Mouse (Mus musculus) embryonic facial prominence, embryonic 12.5 days (tissue): Measurements from ENCODE around the gene Pfn4. TPM values are rescaled to one million over a fixed set of nuclear protein-coding genes. Genes with fewer than 3 reads are reported as not detected.
"Not testable (repeated sequence)": the region's sequence is repeated elsewhere in the genome, so short reads cannot be mapped to it uniquely, and the experiment has no call there.

Experiments used
- ATAC-seq: fragments of 200-750 bp; cut with Nextera tagmentation; 2 replicates; pipeline ENCODE4 v1.8.0; 2017; ENCODE audit not compliant: insufficient number of reproducible peaks, insufficient read depth, low FRiP score, low TSS enrichment
- H3K27ac ChIP-seq: fragments of 300-500 bp; sonication (generic); 2 replicates; pipeline ENCODE4 v1.5.1; 2016; ENCODE audit warnings: mild to moderate bottlenecking
- H3K27me3 ChIP-seq: fragments of 300-500 bp; sonication (generic); 2 replicates; pipeline ENCODE4 v1.6.1; 2016; ENCODE audit warnings: mild to moderate bottlenecking, moderate library complexity
- H3K36me3 ChIP-seq: fragments of 300-500 bp; sonication (generic); 2 replicates; pipeline ENCODE4 v1.6.1; 2016; ENCODE audit warnings: mild to moderate bottlenecking
- H3K4me1 ChIP-seq: fragments of 300-500 bp; sonication (generic); 2 replicates; pipeline ENCODE4 v1.6.1; 2016
- H3K4me2 ChIP-seq: fragments of 300-500 bp; sonication (generic); replicated peaks from 2 replicates; pipeline ENCODE4 v1.6.1; 2016; ENCODE audit warnings: mild to moderate bottlenecking, moderate library complexity
- H3K4me3 ChIP-seq: fragments of 300-500 bp; sonication (generic); 2 replicates; pipeline ENCODE4 v1.5.1; 2016; ENCODE audit warnings: mild to moderate bottlenecking
- H3K9ac ChIP-seq: fragments of 300-500 bp; sonication (generic); 2 replicates; pipeline ENCODE4 v1.6.1; 2016; ENCODE audit warnings: mild to moderate bottlenecking, moderate library complexity
- H3K9me3 ChIP-seq: fragments of 300-500 bp; sonication (generic); 2 replicates; pipeline ENCODE4 v1.6.1; 2016; ENCODE audit warnings: mild to moderate bottlenecking, moderate library complexity
- WGBS: fragments of 180-500 bp; shearing (Covaris S2); methylation state at CpG from one replicate; pipeline ENCODE4 v1.1.7; 2016; 5-methylcytosine and 5-hydroxymethylcytosine counted together
- polyA plus RNA-seq: library from polyadenylated mRNA; unstranded; fragments of >200 nt; fragmentation: Nextera tagmentation; extraction: Ambion mirVana; gene quantifications from 2 replicates; pipeline ENCODE4 v1.2.1, GENCODE M21; 2016

Gene Pfn4
- polyA plus RNA-seq, 1 experiment from 2014 or later = 4.6 TPM

DNA sequence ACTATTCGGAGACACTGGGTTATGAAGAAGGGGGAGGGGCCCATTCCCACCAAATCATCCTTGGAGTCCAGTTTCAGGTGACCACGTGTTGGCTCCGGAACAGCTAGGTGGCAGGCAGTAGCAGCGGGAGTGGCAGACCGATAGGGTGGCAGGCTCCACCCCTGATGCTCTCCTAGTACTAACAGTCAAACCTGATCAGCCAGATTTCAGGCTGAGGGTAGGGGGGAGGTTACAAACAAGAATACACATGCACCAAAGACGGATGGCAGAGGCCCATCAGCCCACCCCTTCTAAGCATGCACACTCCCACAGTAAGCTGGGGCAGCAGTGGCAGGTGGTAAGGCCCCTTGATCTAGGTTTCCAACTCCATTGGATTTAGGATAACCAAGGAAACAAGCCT lies 28.6 kb downstream of the Pfn4 start:
- not testable (repeated sequence) for H3K4me3 ChIP-seq, H3K4me1 ChIP-seq, H3K27me3 ChIP-seq, H3K27ac ChIP-seq, ATAC-seq, H3K9ac ChIP-seq, H3K36me3 ChIP-seq, H3K9me3 ChIP-seq, H3K4me2 ChIP-seq
- WGBS = 62% methylated on average over 6 of the region's 6 CpGs

- no peaks in the 10 kb centered on the region for H3K4me1 ChIP-seq
- no peak for ATAC-seq
- H3K4me2 ChIP-seq = no peak overlapping the region
- no peaks in the 10 kb centered on the region for H3K36me3 ChIP-seq
- no peak overlapping the region for H3K4me3 ChIP-seq
- 80% methylated on average over 4 of the region's 4 CpGs for WGBS
- H3K27ac ChIP-seq = no peak overlapping the region
- no peak overlapping the region for H3K9ac ChIP-seq
- H3K27me3 ChIP-seq = no peaks in the 10 kb centered on the region
- no peaks in the 10 kb centered on the region for H3K9me3 ChIP-seq
Observed at GRCm38 (mm10) chr12:4811036-4811435, 42.2 kb downstream of the Pfn4 start.

DNA sequence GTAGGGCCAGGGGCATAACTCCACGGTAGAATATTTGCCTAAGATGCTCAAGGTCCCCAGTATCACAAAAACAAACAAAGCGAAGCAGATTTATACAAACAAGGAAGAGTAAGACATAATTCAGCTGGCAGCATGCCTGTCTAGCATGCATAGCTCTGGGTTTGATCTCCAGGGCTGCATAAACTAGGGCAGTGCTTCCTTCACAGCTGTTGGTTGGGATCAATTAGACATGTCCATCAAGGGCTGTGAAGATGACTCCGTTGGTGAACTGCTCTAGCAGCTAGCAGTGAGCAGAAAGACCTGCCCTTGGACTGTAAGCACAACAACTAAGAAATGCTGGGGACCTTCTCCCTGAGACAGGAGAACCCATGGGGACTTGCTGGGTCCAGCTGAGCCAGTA lies 42.9 kb downstream of the Pfn4 start:
- 62% methylated on average over 3 of the region's 3 CpGs for WGBS

DNA sequence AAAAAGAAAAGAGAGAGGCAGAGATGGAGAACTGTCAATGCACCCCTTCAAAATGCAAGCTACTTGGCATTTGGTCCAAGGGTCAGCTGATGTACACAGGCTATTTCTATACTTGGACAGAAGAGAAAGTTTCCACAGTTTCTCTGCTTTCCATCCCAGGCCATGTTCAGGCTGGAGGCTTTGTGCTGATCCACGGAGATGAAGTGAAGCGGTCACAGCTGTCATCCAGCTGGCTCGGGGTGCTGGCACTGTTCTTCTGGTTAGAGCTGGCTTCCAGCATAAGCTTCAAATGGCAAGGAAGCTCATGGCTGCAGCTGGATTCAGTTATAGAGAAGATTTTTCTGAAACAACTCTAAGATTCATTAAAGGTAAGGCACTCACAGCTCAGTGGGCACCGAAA lies 44.8 kb downstream of the Pfn4 start:
- H3K36me3 ChIP-seq = no peaks in the 10 kb centered on the region
- H3K27me3 ChIP-seq = no peaks in the 10 kb centered on the region
- no peak overlapping the region for H3K4me3 ChIP-seq
- no peak overlapping the region for H3K9ac ChIP-seq
- ATAC-seq = no peak
- peaks cover 9% of the 10 kb centered on the region for H3K4me1 ChIP-seq
- no peaks in the 10 kb centered on the region for H3K9me3 ChIP-seq
- 80% methylated on average over 4 of the region's 4 CpGs for WGBS
- no peak overlapping the region for H3K27ac ChIP-seq
- no peak overlapping the region for H3K4me2 ChIP-seq

More for the DNA sequence above, 42.9 kb downstream of the Pfn4 start:
- Histone ChIP-seq H3K27me3 (no peaks in the 10 kb centered on the region), H3K4me1 (peaks cover 4% of the 10 kb centered on the region), H3K9ac (no peak overlapping the region), H3K9me3 (no peaks in the 10 kb centered on the region), H3K4me3 (no peak overlapping the region), H3K4me2 (no peak overlapping the region), H3K27ac (no peak overlapping the region), H3K36me3 (no peaks in the 10 kb centered on the region)
- no peak for ATAC-seq

DNA sequence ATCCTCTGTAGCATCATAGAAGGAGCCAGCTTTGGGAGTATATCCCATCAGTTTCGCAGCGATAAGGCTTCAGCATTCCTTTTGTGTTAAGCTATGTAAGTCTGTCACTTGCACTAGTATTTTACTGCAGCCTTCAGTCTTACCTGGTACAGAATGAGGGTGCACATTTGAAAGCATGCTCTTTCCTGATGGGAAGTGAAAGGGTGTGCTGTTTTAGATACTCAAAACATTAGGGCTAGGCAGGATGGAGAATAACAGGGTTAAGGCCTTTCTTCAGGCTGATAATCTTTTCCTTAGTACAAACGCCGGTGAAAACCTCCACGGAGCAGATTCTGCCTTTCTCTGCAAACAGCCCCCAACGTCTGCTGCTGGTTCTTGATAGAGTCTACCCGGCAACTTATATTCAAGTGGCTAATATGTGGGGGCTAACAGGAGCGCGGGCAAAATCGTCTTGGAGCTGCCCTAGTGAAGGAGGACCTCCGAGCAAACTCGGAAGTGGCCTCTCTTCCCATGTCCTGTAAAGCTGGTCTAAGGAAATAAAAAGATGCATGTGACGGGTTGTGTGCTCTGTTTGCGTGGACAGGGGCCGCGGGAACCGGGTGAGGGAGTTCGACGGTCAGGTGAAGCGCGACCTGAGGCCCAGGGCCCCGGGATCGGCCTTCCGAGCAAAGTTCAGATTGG lies 48.0 kb downstream of the Pfn4 start:
- peaks cover 14% of the 10 kb centered on the region for H3K36me3 ChIP-seq
- peak overlapping the region; percentile 90 for H3K4me3 ChIP-seq
- peak overlapping the region; percentile 85 for H3K27ac ChIP-seq
- peaks cover 9% of the 10 kb centered on the region for H3K4me1 ChIP-seq
- H3K27me3 ChIP-seq = no peaks in the 10 kb centered on the region
- 11% methylated on average over 24 of the region's 24 CpGs for WGBS
- no peaks in the 10 kb centered on the region for H3K9me3 ChIP-seq
- peak overlapping the region; percentile 55 for H3K4me2 ChIP-seq
- peak overlapping the region; percentile 66 for H3K9ac ChIP-seq
- peak; percentile 68; the same call in 1 of the 2 replicates for ATAC-seq

DNA sequence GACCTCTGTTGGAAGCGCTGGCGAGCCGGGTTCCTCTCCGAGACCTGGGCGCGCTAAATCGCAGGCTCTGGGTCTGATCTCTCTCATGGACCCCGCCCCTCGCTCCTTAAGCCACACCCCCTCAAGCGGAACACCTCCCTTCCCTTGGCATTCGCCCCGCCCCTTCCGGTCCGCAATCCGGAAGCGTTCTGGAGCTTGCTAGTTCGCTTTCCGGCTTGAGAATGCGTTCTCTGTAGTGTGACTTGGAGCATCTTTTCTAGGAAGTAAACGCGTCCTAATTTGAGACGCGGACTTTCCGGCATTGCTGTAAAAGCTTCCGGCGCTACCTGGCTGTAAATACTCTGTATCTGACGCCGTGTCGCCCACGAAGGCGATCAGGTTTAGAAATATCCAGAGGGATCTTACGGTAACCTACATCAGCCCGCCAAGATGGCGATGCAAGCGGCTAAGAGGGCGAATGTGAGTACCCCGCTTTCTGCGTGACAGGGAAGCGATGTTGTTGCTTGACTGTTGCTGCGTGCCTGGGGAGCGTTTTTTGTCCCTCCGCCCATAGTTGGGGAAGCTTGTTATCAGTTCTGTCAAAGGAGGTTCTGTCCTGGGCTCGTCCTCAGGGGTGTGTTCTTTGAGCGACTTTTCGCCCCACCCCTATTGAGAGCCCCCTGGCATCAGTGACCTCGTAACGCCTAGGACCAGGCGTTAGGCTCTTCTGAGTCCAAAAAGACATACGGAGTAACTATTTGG lies 48.7 kb downstream of the Pfn4 start, which contains the start of gene Sf3b6:
Gene Sf3b6, plus strand, starts transcription at position 184 of the 741 bp plus-strand sequence.
- ATAC-seq = peak; percentile 96

GRCm38 (mm10) chr12:4827256-4827655 lies 58.4 kb downstream of the Pfn4 start:
- H3K4me3 ChIP-seq = no peak overlapping the region
- H3K27me3 ChIP-seq = no peaks in the 10 kb centered on the region
- WGBS = 80% methylated on average over 3 of the region's 3 CpGs
- H3K4me2 ChIP-seq = no peak overlapping the region
- no peak for ATAC-seq
- no peak overlapping the region for H3K9ac ChIP-seq
- no peaks in the 10 kb centered on the region for H3K9me3 ChIP-seq
- no peak overlapping the region for H3K27ac ChIP-seq
- peaks cover 61% of the 10 kb centered on the region for H3K36me3 ChIP-seq
- H3K4me1 ChIP-seq = no peaks in the 10 kb centered on the region

More for the DNA sequence above, 48.7 kb downstream of the Pfn4 start, which contains the start of gene Sf3b6:
- WGBS = under 1% methylated on average over 49 of the region's 49 CpGs
- no peaks in the 10 kb centered on the region for H3K9me3 ChIP-seq
- H3K27ac ChIP-seq = peak within 1 kb of the TSS; percentile 85
- peak within 1 kb of the TSS; percentile 68 for H3K9ac ChIP-seq
- H3K4me1 ChIP-seq = peaks cover 9% of the 10 kb centered on the region
- H3K27me3 ChIP-seq = no peaks in the 10 kb centered on the region
- peak within 1 kb of the TSS; percentile 90 for H3K4me3 ChIP-seq
- H3K4me2 ChIP-seq = peak within 1 kb of the TSS; percentile 87
- peaks cover 20% of the 10 kb centered on the region for H3K36me3 ChIP-seq

Other genes starting within 250 kb of the Pfn4 start
- 28.2 and 29.7 TPM in 2 replicates for gene Itsn2, start 176.4 kb upstream of the Pfn4 start, polyA plus RNA-seq
- gene Gm3625, start 176.1 kb upstream of the Pfn4 start, polyA plus RNA-seq = not detected in 2 replicates
- 0.47 and 0.80 TPM in 2 replicates for gene Fam228a, start 30.6 kb upstream of the Pfn4 start, polyA plus RNA-seq
- gene Fam228b, start 245 bp downstream of the Pfn4 start, polyA plus RNA-seq = 2.6 and 5.0 TPM in 2 replicates
- 296 and 314 TPM in 2 replicates for gene Sf3b6, start 48.5 kb downstream of the Pfn4 start, polyA plus RNA-seq
- 16.6 and 24.4 TPM in 2 replicates for gene Fkbp1b, start 72.6 kb downstream of the Pfn4 start, polyA plus RNA-seq
- 24.4 and 26.6 TPM in 2 replicates for gene Wdcp, start 74.3 kb downstream of the Pfn4 start, polyA plus RNA-seq
- gene Mfsd2b, start 105.3 kb downstream of the Pfn4 start, polyA plus RNA-seq = 2.9 and 4.2 TPM in 2 replicates
- gene Ubxn2a, start 138.7 kb downstream of the Pfn4 start, polyA plus RNA-seq = 27.3 and 28.1 TPM in 2 replicates
- gene Atad2b, start 148.3 kb downstream of the Pfn4 start, polyA plus RNA-seq = 22.3 and 23.0 TPM in 2 replicates